Mouse (Mus musculus) erythroblast, embryonic 14.5 days (primary cell): ENCODE measurements at regions not wholly inside any gene's neighbourhood (a gene's known extent, or its start where the extent isn't known, plus 50 kb on each side); places are given as distances from the start of the nearest gene placed in this dataset.

Experiments
- GATA1 ChIP-seq: IDR thresholded peaks from 2 replicates; pipeline ENCODE4 v1.6.1; 2012; ENCODE audit warnings: low read length, inconsistent platforms, mixed read lengths
- TAL1 ChIP-seq: IDR thresholded peaks from 3 replicates; pipeline ENCODE4 v1.6.1; 2012; ENCODE audit warnings: low read length, inconsistent platforms, mixed read lengths

GRCm38 (mm10) chr15:62709546-62709945 is 1135.4 kb downstream of the Gsdmc2 start:
- TF ChIP-seq GATA1 (no peak), TAL1 (no peak)
